Mouse (Mus musculus) yolk sac, embryonic 10.5 days (tissue): ENCODE data around the gene Phka1.

Experiments
- DNase-seq: peaks from one replicate; pipeline ENCODE4 v3.0.0-alpha.2; 2017; ENCODE audit warnings: low spot score

Phka1 gene

DNA sequence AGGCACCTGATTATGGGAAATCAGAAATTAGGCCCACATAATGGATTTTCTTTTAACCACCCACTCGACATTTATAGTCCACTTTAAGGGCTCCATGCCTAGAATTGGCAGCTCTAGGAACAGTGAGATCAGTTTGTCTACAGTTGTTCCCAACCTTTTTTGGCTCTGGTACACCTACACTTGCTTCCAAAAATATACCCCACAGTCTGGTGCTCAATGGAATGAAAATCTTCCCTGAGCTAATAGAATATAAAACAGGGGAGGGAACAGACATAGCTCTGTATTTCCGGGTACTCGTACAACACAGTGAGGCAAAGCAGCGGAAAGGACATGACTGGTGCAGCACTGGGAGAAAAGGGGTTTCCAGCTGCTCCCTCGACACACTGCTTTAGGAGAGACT lies 168.5 kb downstream of the Phka1 start:
- DNase-seq = no peak
